Mouse (Mus musculus): Measurements from ENCODE around the gene Phb.

Gene Phb

GRCm38 (mm10) chr11:95712563-95713224 is 45.9 kb downstream of the Phb start, which contains the start of gene Zfp652:
Gene Zfp652, plus strand, starts transcription at chr11:95712673.
- peak; percentile 88 for DNase-seq (ENCODE audit: low read depth)

GRCm38 (mm10) chr11:95713225-95713810 is 46.6 kb downstream of the Phb start:
- no peak for DNase-seq (ENCODE audit: low read depth)

- DNase-seq (ENCODE audit: low read depth), result no peak
Measured at GRCm38 (mm10) chr11:95713811-95714241, 47.1 kb downstream of the Phb start.

DNA sequence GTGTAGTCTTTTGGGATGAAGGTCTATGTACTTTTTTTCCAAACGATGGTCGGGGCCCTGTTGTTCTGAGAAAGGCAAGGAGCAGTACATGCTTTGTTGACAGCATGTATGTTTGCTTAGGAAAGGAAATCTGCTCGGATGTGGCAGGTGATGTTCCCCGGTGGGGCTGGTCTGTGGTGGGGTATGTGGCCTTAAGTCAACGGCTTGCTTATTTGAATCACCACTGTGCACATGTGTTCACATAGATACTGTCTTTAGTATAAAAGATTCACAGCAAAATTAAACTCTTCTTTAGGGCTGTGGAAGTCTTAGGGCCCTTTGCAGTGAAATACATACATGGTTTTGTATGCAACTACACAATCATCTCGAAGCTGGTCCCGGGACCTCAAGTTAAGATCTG is 47.7 kb downstream of the Phb start:
- no peak for DNase-seq (ENCODE audit: low read depth)

DNA sequence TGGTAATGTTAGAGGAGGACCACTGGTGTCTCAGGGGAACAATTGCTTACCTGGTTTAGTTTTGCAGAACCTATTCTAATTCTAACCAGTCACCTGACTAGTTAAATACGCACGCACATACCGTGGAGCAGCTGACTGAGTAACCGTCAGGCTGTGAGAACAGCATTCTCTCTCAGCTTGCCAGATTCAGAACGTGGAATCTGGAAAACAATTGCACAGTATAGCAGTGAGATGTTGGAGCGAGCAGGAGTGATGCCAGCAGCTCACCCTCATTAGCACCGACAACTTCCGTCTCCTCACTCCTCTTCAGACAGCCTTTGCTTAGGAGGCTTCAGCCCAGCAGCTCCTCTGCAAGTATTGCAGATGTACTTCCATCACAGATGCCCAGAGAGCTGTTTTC is 49.4 kb downstream of the Phb start:
- no peak for DNase-seq (ENCODE audit: low read depth)

DNA sequence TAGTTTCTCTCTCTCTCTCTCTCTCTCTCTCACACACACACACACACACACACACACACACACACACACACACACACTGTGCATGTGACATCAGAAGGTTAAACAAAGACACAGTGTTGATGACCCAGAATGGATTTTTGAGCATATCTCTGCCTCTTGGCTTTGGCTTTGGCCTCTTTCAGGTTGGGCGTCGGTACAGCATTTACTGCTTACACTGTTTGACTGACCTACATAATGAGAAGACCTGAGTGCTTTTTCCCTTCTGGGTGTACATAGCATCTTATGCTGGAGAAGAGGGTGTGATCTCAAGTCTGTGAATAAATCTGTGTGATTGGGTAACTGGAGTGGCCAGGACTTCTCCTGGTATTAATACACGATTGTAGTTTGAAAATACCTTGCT is 52.6 kb downstream of the Phb start:
- DNase-seq (ENCODE audit: low read depth), result no peak

GRCm38 (mm10) chr11:95723287-95723686 is 56.5 kb downstream of the Phb start, which contains the start of gene B130006D01Rik:
Gene B130006D01Rik, plus strand, starts transcription at chr11:95723587.
- no peak for DNase-seq (ENCODE audit: low read depth)

DNA sequence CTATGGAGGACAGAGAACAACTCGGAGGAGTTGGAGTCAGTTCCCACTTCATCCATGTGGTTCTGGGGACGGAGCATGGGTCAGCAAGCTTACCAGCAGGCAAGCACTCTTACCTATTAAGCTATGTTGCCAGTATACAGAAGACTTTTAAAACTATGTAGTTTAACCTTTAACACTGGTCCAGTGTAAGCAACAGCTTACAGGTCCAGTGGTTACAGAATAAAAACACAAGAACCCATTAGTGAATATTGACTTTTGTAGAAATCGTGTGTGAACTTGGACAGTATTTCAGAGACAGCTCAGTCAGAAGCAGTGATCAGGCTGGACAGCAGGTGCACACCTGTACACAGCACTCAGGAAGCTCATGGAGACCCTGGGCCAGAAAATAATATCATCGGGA is 57.7 kb downstream of the Phb start:
- no peak for DNase-seq (ENCODE audit: low read depth)

DNA sequence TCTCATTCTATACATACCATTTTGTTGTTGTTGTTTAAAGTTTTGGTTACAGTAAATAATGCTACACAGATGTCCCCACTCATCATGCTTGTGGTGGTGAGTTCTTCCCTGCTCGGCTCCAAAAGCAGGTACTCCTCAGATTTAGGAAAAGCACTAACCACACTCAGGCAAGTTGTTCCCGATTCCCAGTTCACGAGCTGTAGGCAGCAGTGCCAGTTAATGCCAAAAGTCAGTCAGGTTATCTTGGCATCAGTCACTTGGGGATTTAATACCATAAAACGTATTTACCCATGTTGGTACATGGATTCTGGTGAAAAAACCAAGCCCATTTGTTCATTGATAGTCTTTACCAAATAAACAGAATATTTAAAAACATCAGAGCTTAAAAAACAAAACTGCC is 59.4 kb downstream of the Phb start:
- no peak for DNase-seq (ENCODE audit: low read depth)

- DNase-seq (ENCODE audit: low read depth), result no peak
Measured at GRCm38 (mm10) chr11:95727947-95728346, 61.2 kb downstream of the Phb start.

DNA sequence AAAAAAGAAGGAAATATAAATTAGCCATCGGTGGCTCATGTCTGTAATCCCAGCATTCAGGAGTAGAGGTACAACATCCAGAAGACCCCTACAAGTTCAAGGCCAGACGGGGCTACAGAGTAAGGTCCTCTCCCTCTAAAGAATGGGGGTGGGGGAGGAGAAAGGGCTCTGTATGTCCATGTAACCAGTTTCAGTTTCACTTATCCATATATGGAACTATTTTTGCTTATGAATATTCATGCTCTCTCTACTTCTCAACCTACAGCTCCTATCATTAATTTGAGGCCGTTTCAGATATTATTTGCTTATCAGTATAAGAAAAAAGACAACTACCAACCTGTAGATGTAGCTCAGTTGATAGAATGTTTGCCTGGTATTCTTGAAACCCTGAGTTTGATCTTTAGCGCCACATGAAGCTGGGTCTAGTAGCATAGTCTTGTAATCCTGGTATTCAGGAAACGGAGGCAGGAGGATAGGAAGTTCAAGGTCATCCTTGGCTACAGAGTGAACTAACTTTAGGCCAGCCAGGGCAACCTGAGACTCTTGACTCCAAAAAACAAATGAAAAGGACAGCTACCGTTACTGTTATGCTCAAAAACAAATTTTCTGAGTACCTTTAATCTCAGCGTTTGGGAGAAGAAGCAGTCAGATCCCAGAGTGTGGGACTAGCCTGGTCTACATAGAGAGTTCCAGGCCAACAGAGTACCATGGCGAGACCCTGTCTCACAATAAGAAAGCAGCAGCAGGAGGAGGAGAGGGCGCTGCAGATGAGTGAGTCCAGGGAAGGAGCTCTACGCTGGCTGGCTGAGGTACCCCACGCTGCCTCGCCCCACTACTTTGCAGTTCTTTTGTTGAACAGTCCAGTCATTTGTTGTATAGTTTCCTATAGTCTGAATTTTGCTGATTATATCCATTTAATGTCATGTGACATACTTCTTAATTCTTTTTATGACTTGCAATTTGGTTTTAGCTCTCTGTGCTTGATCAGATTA is 62.5 kb downstream of the Phb start:
- no peak for DNase-seq (ENCODE audit: low read depth)

Data from c-Kit-positive CD71-positive TER-119-negative erythroid progenitor cells, embryonic 14.5 days (primary cell).